Mouse (Mus musculus): ENCODE data around the gene Qk.

DNA sequence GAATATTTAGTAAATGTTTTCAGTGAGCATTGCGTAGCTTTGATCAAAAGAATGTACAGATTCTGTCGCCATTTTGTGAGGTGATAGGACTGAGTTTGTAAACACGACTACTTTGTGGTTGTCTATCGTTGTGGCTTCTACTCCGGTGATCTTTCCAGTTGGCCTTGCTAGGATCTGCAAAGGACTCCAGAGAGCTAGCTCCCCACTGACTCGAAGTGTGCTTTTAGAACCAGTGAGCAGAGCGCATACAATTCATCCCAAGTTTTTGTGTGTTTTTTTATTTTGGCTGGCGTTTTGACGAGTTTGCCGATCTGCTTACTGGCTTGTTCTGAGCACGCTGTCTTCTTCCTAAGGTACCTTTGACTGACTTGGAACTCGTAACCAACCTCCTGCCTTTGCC lies 16.9 kb upstream of the Qk start:
- TF ChIP-seq CTCF (IDR thresholded peaks at IDR 0.05; ENCODE audit: extremely low read depth, insufficient read depth, insufficient read length, insufficient replicate concordance) (no peak), POLR2A (IDR thresholded peaks at IDR 0.05; ENCODE audit: low read depth, low read length) (no peak)

Data from spleen, adult 2 months (tissue).